Mouse (Mus musculus) CH12.LX (cell line): ENCODE results near the gene Il18. TPM values are rescaled to one million over a fixed set of nuclear protein-coding genes. Genes with fewer than 3 reads are reported as not detected.

ENCODE experiments used
- DNase-seq: peaks from one replicate; pipeline ENCODE4 v3.0.0-alpha.2; 2013; ENCODE audit errors: extremely low read depth
- H3K27ac ChIP-seq: 2 replicates; pipeline ENCODE4 v1.5.1; 2012; ENCODE audit warnings: low read depth, mild to moderate bottlenecking, control low read depth, moderate library complexity; ENCODE audit not compliant: insufficient read depth
- H3K27me3 ChIP-seq: replicated peaks from 2 replicates; pipeline ENCODE3; 2012; ENCODE audit warnings: inconsistent platforms
- H3K36me3 ChIP-seq, 2 experiments: replicated peaks in 1 of 2; 2 replicates each; pipeline versions ENCODE3 to v1.6.1; 2012; ENCODE audit warnings: inconsistent platforms in 1 of 2, low read length in 1 of 2, mild to moderate bottlenecking in 1 of 2, mixed read lengths in 1 of 2, moderate library complexity in 1 of 2; ENCODE audit not compliant: control insufficient read depth in 1 of 2, insufficient read depth in 1 of 2
- H3K4me1 ChIP-seq, 2 experiments: 2 replicates each; pipeline ENCODE4 v1.6.1; 2012; ENCODE audit warnings: inconsistent platforms in 1 of 2, moderate library complexity in 1 of 2; ENCODE audit not compliant: insufficient read depth in 2 of 2, control insufficient read depth in 1 of 2
- H3K4me2 ChIP-seq: 2 replicates; pipeline ENCODE4 v1.6.1; 2012; ENCODE audit warnings: low read depth, mild to moderate bottlenecking, control low read depth; ENCODE audit not compliant: poor library complexity, insufficient read depth, severe bottlenecking
- H3K4me3 ChIP-seq, 3 experiments: fragments of 150-350 bp in 1 of 3; sonication (generic) in 1 of 3; replicated peaks in 1 of 3; 2 replicates each; pipeline versions ENCODE3 to v1.5.1; 2011 to 2012; ENCODE audit warnings: low read depth in 2 of 3, low read length in 2 of 3, mild to moderate bottlenecking in 2 of 3, moderate library complexity in 2 of 3, control low read depth in 1 of 3, improper control_type of control experiment in 1 of 3, inconsistent platforms in 1 of 3, mixed read lengths in 1 of 3; ENCODE audit not compliant: poor library complexity in 1 of 3
- H3K79me2 ChIP-seq: replicated peaks from 2 replicates; pipeline ENCODE4 v1.6.1; 2012; ENCODE audit warnings: mild to moderate bottlenecking, moderate library complexity; ENCODE audit not compliant: control insufficient read depth, poor library complexity, insufficient read depth, severe bottlenecking; ENCODE audit errors: extremely low read depth
- H3K9ac ChIP-seq: 2 replicates; pipeline ENCODE4 v1.6.1; 2012; ENCODE audit warnings: low read depth, mild to moderate bottlenecking, control low read depth, moderate library complexity; ENCODE audit not compliant: insufficient read depth
- H3K9me3 ChIP-seq: replicated peaks from 2 replicates; pipeline ENCODE3; 2012; ENCODE audit warnings: low read length, inconsistent platforms, mixed read lengths
- BHLHE40 ChIP-seq: IDR thresholded peaks from 2 replicates; pipeline ENCODE4 v1.6.1; 2011; ENCODE audit warnings: mild to moderate bottlenecking, low read depth, low read length, improper control_type of control experiment
- CHD2 ChIP-seq: IDR thresholded peaks from 2 replicates; pipeline ENCODE4 v1.6.1; 2011; ENCODE audit warnings: low read length, improper control_type of control experiment
- CTCF ChIP-seq, 2 experiments: IDR thresholded peaks in 1 of 2; conservative IDR thresholded peaks in 1 of 2; 2 replicates each; pipeline ENCODE4 v1.5.1; 2011 to 2012; ENCODE audit warnings: low read depth in 2 of 2, low read length in 2 of 2, improper control_type of control experiment in 1 of 2, inconsistent platforms in 1 of 2, mild to moderate bottlenecking in 1 of 2, moderate library complexity in 1 of 2
- E2F4 ChIP-seq: IDR thresholded peaks from 2 replicates; pipeline ENCODE4 v1.6.1; 2011; ENCODE audit warnings: low read depth, low read length, improper control_type of control experiment; ENCODE audit not compliant: insufficient replicate concordance
- EP300 ChIP-seq: IDR thresholded peaks from 2 replicates; pipeline ENCODE4 v1.6.1; 2011; ENCODE audit warnings: low read length, improper control_type of control experiment
- ETS1 ChIP-seq: conservative IDR thresholded peaks from 2 replicates; pipeline ENCODE4 v1.6.1; 2012; ENCODE audit warnings: low read depth, mild to moderate bottlenecking, inconsistent platforms, low read length, improper control_type of control experiment, moderate library complexity
- GABPA ChIP-seq: IDR thresholded peaks from 2 replicates; pipeline ENCODE4 v1.6.1; 2012; ENCODE audit warnings: low read depth, low read length, improper control_type of control experiment, inconsistent platforms; ENCODE audit not compliant: insufficient replicate concordance
- HCFC1 ChIP-seq: IDR thresholded peaks from 2 replicates; pipeline ENCODE4 v1.6.1; 2012; ENCODE audit warnings: low read depth, mild to moderate bottlenecking, inconsistent platforms, low read length, improper control_type of control experiment
- IRF4 ChIP-seq: IDR thresholded peaks from 2 replicates; pipeline ENCODE4 v1.6.1; 2014; ENCODE audit warnings: low read depth, mild to moderate bottlenecking, inconsistent platforms, low read length, improper control_type of control experiment
- JUN ChIP-seq: IDR thresholded peaks from 2 replicates; pipeline ENCODE4 v1.6.1; 2011; ENCODE audit warnings: low read depth, mild to moderate bottlenecking, low read length, improper control_type of control experiment, moderate library complexity; ENCODE audit not compliant: insufficient read depth
- JUND ChIP-seq: conservative IDR thresholded peaks from 2 replicates; pipeline ENCODE4 v1.6.1; 2011; ENCODE audit warnings: low read depth, low read length, improper control_type of control experiment
- MAFK ChIP-seq: IDR thresholded peaks from 2 replicates; pipeline ENCODE4 v1.6.1; 2011; ENCODE audit warnings: low read length, improper control_type of control experiment; ENCODE audit not compliant: insufficient replicate concordance
- MAX ChIP-seq: IDR thresholded peaks from 2 replicates; pipeline ENCODE4 v1.6.1; 2011; ENCODE audit warnings: low read length, improper control_type of control experiment
- MAZ ChIP-seq: IDR thresholded peaks from 2 replicates; pipeline ENCODE4 v1.6.1; 2012; ENCODE audit warnings: low read depth, mild to moderate bottlenecking, inconsistent platforms, low read length, improper control_type of control experiment, moderate library complexity
- MEF2A ChIP-seq: IDR thresholded peaks from 2 replicates; pipeline ENCODE4 v1.6.1; 2014; ENCODE audit warnings: low read depth, mild to moderate bottlenecking, inconsistent platforms, low read length, improper control_type of control experiment, borderline replicate concordance
- MYC ChIP-seq: IDR thresholded peaks from 2 replicates; pipeline ENCODE4 v1.6.1; 2011; ENCODE audit warnings: low read depth, mild to moderate bottlenecking, improper control_type of control experiment, low read length
- NRF1 ChIP-seq: IDR thresholded peaks from 2 replicates; pipeline ENCODE4 v1.6.1; 2014; ENCODE audit warnings: low read depth, mild to moderate bottlenecking, inconsistent platforms, low read length, improper control_type of control experiment, moderate library complexity
- POLR2A ChIP-seq: IDR thresholded peaks from 2 replicates; pipeline ENCODE4 v1.6.1; 2011; ENCODE audit warnings: low read depth, mild to moderate bottlenecking, improper control_type of control experiment, low read length
- POLR2AphosphoS2 ChIP-seq: IDR thresholded peaks from 2 replicates; pipeline ENCODE4 v1.6.1; 2011; ENCODE audit warnings: low read depth, low read length, improper control_type of control experiment
- RAD21 ChIP-seq: IDR thresholded peaks from 2 replicates; pipeline ENCODE4 v1.6.1; 2011; ENCODE audit warnings: low read depth, mild to moderate bottlenecking, low read length, improper control_type of control experiment, moderate library complexity
- RCOR1 ChIP-seq: conservative IDR thresholded peaks from 2 replicates; pipeline ENCODE4 v1.6.1; 2012; ENCODE audit warnings: low read depth, mild to moderate bottlenecking, inconsistent platforms, low read length, improper control_type of control experiment
- TCF12 ChIP-seq: IDR thresholded peaks from 2 replicates; pipeline ENCODE4 v1.6.1; 2014; ENCODE audit warnings: low read depth, mild to moderate bottlenecking, inconsistent platforms, low read length, improper control_type of control experiment
- UBTF ChIP-seq: IDR thresholded peaks from 2 replicates; pipeline ENCODE4 v1.6.1; 2012; ENCODE audit warnings: low read depth, mild to moderate bottlenecking, inconsistent platforms, low read length, improper control_type of control experiment, moderate library complexity
- USF2 ChIP-seq: conservative IDR thresholded peaks from 2 replicates; pipeline ENCODE4 v1.6.1; 2011; ENCODE audit warnings: low read depth, low read length, improper control_type of control experiment
- ZC3H11A ChIP-seq: IDR thresholded peaks from 2 replicates; pipeline ENCODE4 v1.6.1; 2012; ENCODE audit warnings: low read depth, mild to moderate bottlenecking, inconsistent platforms, low read length, improper control_type of control experiment
- ZMIZ1 ChIP-seq: IDR thresholded peaks from 2 replicates; pipeline ENCODE4 v1.6.1; 2012; ENCODE audit warnings: low read depth, mild to moderate bottlenecking, inconsistent platforms, low read length, improper control_type of control experiment
- ZNF384 ChIP-seq: IDR thresholded peaks from 2 replicates; pipeline ENCODE4 v1.6.1; 2012; ENCODE audit warnings: low read depth, low read length, improper control_type of control experiment, inconsistent platforms
- dilution Hi-C: fragments of 300-500 bp; cut with MboI; formaldehyde crosslinking; loops from 2 replicates; pipeline ENCODE4 v1.14.3; 2020; ENCODE audit warnings: low sequenced_read_pairs; ENCODE audit not compliant: extremely low pct_unique_long_range_greater_than_20kb, extremely low pct_ligation_motif_present
- in situ Hi-C: fragments of 300-500 bp; cut with MboI; formaldehyde crosslinking; loops from 3 replicates; pipeline ENCODE4 v1.14.3; 2019; ENCODE audit warnings: low sequenced_read_pairs, low pct_ligation_motif_present, low pct_unique_long_range_greater_than_20kb, mixed read lengths
- polyA plus RNA-seq: library from polyadenylated mRNA; unstranded; fragments of >175 nt; gene quantifications from 2 replicates; pipeline ENCODE4 v1.2.1, GENCODE M21; 2012; ENCODE audit warnings: low read depth; ENCODE audit not compliant: insufficient read length
- total RNA-seq, 2 experiments: library from RNA; depleted of rRNA; stranded (reverse); fragments of 300-350 nt in 1 of 2; fragments of >200 nt in 1 of 2; gene quantifications; 2 replicates each; pipeline ENCODE4 v1.2.3; 2012 to 2014

Il18 gene
- total and polyA plus RNA-seq, 3 experiments = 0.56 to 0.98 (median 0.59) TPM

- TF ChIP-seq MEF2A (no peak), UBTF (no peak), TCF12 (no peak), JUND (no peak), ZMIZ1 (no peak), E2F4 (no peak)
- TF ChIP-seq, all 38 proteins: peak for 0
- Histone ChIP-seq H3K4me2 (no peak overlapping the region), H3K36me3 (no peaks in the 10 kb centered on the region), H3K9ac (no peak overlapping the region), H3K27ac (no peak overlapping the region), H3K4me1 (no peaks in the 10 kb centered on the region), H3K4me3 (no peak overlapping the region), H3K27me3 (no peaks in the 10 kb centered on the region), H3K9me3 (peaks cover 2% of the 10 kb centered on the region), H3K79me2 (no peaks in the 10 kb centered on the region)
- in situ Hi-C loops (no loop called here), dilution Hi-C loops (no loop called here)
- no peak for DNase-seq
These were observed 11.3 kb downstream of the Il18 start for GRCm38 (mm10) chr9:50565940-50566339.

GRCm38 (mm10) chr9:50567372-50567771, 12.7 kb downstream of the Il18 start:
- no peak for DNase-seq
- dilution Hi-C loops = no loop called here
- in situ Hi-C loops = no loop called here

GRCm38 (mm10) chr9:50567881-50568280, 13.3 kb downstream of the Il18 start:
- Histone ChIP-seq H3K4me1 (no peaks in the 10 kb centered on the region), H3K27me3 (no peaks in the 10 kb centered on the region), H3K27ac (no peak overlapping the region), H3K9me3 (no peaks in the 10 kb centered on the region), H3K79me2 (no peaks in the 10 kb centered on the region), H3K9ac (no peak overlapping the region), H3K36me3 (no peaks in the 10 kb centered on the region), H3K4me3 (no peak overlapping the region), H3K4me2 (no peak overlapping the region)
- TF ChIP-seq USF2 (no peak), MAFK (no peak), POLR2AphosphoS2 (no peak), EP300 (no peak), POLR2A (no peak), RCOR1 (no peak), MAX (no peak), UBTF (no peak), JUN (no peak), CHD2 (no peak), BHLHE40 (no peak), MAZ (no peak), NRF1 (no peak), MEF2A (no peak), ZNF384 (no peak), MYC (no peak), HCFC1 (no peak), ZC3H11A (no peak), IRF4 (no peak), RAD21 (no peak)
- DNase-seq = no peak
- in situ Hi-C loops (no loop called here), dilution Hi-C loops (no loop called here)

More at GRCm38 (mm10) chr9:50567372-50567771, 12.7 kb downstream of the Il18 start:
- H3K9me3 ChIP-seq = no peaks in the 10 kb centered on the region
- H3K27me3 ChIP-seq = no peaks in the 10 kb centered on the region
- H3K27ac ChIP-seq = no peak overlapping the region
- H3K79me2 ChIP-seq = no peaks in the 10 kb centered on the region
- no peaks in the 10 kb centered on the region for H3K4me1 ChIP-seq
- no peak overlapping the region for H3K4me3 ChIP-seq
- no peak overlapping the region for H3K9ac ChIP-seq
- TF ChIP-seq RCOR1 = no peak
- TF ChIP-seq MAX = no peak
- no peak for TF ChIP-seq GABPA
- no peak for TF ChIP-seq ETS1
- TF ChIP-seq CTCF (conservative IDR thresholded peaks at IDR 0.05 in 1 of 2, IDR thresholded peaks at IDR 0.05 in 1 of 2; ENCODE audit: low read depth in 2 of 2, low read length in 2 of 2) = no peak
- TF ChIP-seq POLR2AphosphoS2 = no peak
- no peak for TF ChIP-seq EP300
- TF ChIP-seq E2F4 = no peak
- no peaks in the 10 kb centered on the region for H3K36me3 ChIP-seq
- no peak overlapping the region for H3K4me2 ChIP-seq
